Mouse (Mus musculus) adrenal gland, postnatal 36 days (tissue): Measurements from ENCODE around the gene Pitx2. TPM values are rescaled to one million over a fixed set of nuclear protein-coding genes. Genes with fewer than 3 reads are reported as not detected.
A peak's percentile ranks its signal among the peaks of the same experiment; 100 is the strongest.

Experiments used
- DNase-seq, 2 experiments: peaks; one replicate each; pipeline ENCODE4 v3.0.0; 2021; ENCODE audit warnings: mixed read lengths in 1 of 2
- total RNA-seq, 2 experiments: library from RNA; stranded (reverse); gene quantifications; 2 replicates each; pipeline ENCODE4 v1.2.3; 2021

Gene Pitx2
- total RNA-seq, 2 experiments from 2014 or later, result not detected

GRCm38 (mm10) chr3:129202871-129203740 lies 3.4 kb downstream of the Pitx2 start:
- no peak for DNase-seq

- DNase-seq, result peak in 1 of 2 experiments; percentile 17
Observed at GRCm38 (mm10) chr3:129203761-129204440, 4.2 kb downstream of the Pitx2 start.

- peak; percentile 73 to 75 for DNase-seq
Observed at GRCm38 (mm10) chr3:129204441-129205313, 5.0 kb downstream of the Pitx2 start.

GRCm38 (mm10) chr3:129205481-129206175 lies 6.0 kb downstream of the Pitx2 start:
- DNase-seq, result no peak

GRCm38 (mm10) chr3:129206776-129207175 lies 7.1 kb downstream of the Pitx2 start:
- DNase-seq, result no peak

GRCm38 (mm10) chr3:129207231-129208030 lies 7.8 kb downstream of the Pitx2 start:
- DNase-seq, result no peak

DNA sequence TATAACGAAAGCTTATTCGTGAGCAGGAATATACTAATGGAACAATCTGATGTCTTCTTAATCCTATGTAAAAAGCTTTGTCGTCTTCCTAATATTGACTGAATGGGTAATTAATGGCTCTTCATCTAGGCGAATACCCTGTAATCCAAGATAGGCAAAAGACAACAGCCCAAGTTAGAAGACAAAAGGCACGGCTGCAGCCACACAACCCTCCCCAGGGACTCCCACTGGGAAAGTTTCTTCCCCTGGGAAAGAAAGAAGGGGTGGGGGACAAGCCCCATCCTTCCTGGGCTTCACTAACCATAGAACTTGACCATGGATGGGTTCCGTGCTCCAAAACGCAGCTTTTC lies 8.3 kb downstream of the Pitx2 start:
- DNase-seq, result no peak

DNA sequence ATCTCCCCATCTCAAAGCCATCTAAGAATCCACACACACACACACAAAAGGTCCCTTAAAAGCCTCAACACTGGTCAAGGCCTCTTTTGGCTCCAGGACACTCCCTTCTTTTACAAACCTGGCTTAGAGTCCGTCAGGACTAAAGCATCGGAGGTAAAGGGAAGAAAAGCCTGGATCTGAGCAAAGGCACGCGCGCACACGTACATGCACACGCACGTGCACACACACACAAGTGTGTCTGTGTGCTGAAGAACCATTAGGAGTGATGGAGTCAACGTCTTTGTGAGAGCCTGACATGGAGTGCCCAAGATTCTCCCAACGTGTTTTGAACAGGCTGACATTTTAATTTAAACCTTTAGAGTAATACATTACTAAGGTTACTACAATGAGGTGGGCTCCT lies 8.7 kb downstream of the Pitx2 start:
- DNase-seq, result no peak

- no peak for DNase-seq
Observed at GRCm38 (mm10) chr3:129209266-129209665, 9.6 kb downstream of the Pitx2 start.

DNA sequence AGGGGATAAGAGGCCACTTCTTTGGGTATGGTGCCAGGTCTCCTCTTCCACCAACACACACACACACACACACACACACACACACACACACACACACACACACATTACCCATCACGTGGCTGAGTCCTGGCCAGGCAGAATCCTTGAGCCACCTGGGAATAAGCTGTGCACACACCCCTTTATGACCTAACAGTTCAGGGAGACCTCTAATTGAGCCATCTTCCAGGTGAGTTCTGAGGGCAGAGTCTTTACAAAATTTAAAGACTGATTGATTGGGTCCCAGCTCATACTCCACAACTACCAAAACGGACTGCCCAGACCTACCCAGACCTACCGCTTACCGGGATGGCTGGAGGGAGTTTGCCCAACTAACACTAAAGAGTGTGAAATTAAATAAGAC lies 10.1 kb downstream of the Pitx2 start:
- DNase-seq, result no peak

DNA sequence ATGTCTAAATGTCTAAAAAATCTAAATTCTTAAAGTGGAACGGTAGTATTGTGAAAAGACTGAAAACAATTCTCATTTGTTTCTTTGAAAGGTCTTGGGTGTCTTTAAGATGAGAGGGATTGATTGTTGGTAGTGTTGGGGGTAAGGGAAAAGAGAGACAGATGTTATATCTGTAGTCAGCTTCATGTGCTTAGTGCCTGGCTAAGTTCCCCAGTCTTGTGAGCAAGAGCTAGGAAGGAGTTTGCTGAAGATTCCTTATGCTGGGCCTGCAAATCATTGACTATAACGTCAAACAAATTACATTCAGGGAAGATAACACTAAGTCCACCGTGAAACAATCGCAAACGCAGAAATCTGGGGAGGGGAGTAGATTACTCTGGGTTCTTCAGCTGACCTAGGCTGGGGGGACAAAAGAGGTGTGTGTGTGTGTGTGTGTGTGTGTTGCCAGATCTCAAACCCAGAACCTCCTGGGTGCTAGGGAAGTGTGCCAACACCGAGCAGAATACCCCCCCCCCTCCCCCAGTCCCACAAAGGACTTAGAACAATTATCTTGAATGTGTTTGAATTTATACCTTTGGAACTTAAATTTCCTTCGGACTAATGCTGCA lies 12.5 kb downstream of the Pitx2 start:
- no peak for DNase-seq

DNA sequence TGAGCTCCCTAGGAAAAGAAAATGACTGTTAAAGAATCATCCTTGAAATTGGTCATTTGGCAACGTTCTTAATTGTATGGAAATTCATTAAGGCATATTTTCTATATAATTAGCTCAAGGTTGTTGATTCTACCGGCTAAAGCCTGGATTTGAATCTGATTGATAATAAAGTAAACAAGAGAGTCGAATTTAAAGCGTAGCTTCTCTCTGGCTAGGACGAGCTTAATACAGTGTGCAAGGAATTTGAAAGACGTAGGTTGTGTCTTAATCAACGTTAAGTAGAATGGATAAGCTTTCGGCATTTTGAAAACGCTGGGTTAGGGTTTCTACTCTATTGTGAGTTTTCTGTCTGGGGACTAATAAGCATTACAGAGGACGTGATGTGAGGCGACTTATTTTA lies 13.1 kb downstream of the Pitx2 start:
- no peak for DNase-seq

DNA sequence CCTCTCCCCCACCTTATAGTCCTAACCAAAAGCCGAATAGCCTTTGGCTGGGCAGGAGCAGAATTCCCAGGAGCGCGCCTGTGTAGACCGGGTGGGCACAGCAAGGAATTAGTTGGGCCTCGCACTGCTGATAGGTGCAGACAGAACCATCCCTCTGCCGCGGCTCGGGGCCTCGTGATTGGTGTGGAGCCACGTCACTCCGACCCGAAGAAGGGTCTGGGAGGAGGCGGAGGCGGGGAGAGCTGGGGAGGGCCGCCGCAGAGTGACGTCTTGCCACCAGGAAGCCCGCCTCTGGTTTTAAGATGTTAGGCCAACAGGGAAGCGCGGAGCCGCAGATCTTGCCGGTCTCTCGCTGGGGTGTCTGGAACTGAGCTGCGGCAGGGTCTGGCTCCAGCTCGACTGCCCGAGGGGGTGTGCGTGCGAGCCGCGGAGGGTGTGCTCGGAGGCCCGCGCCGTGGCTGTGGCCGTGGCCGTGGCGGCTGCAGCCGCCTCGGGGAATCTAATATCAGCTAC lies 14.0 kb downstream of the Pitx2 start:
- peak; percentile 87 to 90 for DNase-seq

DNA sequence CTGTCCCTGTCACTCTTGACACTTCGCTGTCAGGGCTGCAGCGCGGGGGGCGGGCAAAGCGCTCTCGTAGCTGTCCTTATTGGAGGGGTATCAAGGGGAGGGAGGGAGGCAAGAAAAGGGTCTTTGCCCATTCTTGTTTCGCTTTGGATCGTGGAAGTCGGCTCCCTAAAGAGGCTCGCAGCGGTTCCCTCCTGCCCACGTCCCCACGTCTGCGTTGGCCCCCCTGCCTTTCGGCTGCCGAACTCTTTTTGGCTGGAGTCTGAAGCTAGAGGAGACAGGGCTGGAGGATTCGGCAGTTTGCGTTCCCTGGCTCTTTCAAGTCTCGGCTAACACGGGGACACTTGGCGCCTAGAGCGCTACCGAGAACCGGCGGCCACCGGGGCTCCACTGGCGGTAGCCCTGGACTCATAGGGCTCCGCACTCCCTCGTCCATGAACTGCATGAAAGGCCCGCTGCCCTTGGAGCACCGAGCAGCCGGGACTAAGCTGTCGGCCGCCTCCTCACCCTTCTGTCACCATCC lies 14.5 kb downstream of the Pitx2 start:
- peak; percentile 13 to 23 for DNase-seq

DNA sequence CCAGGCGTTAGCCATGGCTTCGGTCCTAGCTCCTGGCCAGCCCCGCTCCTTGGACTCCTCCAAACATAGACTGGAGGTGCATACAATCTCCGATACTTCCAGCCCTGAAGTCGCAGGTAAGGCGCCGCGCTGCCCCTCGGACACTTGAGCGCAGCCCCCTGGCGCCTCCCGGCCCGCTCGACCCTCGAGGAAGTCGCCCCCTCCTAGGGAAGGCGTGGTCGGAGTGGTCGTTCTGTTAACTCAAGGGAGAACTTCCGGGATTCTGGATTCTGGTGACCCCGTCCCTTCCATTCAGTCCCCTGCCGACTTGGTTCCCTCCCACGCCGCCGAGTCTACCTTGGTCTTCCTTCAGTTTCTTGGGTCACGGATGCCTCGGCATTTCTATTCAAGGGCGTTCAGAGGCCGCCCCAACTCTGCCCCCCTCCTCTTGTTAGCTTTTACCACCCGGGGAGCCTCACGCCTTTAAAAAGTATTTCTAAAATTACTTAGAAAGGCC lies 15.0 kb downstream of the Pitx2 start:
- DNase-seq, result no peak

DNA sequence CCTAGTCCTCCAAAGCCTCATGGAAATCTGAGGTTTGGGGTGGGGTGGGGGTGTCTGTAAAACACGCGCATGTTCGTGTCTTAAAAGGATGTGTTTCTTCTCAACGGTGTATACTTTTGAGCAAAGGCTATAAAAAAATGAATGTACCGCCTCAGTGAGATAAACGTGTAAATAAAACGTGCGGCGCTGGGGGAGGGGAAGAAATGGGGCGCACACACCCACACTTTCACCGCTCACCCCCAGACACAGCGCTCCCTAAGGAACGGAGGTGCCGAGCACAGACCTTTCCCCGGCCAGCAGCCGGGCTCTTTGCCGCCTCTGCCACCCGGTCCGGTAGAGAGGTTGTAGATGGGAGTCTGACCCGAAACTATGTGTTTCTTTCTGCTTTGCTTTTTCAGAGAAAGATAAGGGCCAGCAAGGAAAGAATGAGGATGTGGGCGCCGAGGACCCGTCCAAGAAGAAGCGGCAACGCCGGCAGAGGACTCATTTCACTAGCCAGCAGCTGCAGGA lies 15.6 kb downstream of the Pitx2 start:
- no peak for DNase-seq

DNA sequence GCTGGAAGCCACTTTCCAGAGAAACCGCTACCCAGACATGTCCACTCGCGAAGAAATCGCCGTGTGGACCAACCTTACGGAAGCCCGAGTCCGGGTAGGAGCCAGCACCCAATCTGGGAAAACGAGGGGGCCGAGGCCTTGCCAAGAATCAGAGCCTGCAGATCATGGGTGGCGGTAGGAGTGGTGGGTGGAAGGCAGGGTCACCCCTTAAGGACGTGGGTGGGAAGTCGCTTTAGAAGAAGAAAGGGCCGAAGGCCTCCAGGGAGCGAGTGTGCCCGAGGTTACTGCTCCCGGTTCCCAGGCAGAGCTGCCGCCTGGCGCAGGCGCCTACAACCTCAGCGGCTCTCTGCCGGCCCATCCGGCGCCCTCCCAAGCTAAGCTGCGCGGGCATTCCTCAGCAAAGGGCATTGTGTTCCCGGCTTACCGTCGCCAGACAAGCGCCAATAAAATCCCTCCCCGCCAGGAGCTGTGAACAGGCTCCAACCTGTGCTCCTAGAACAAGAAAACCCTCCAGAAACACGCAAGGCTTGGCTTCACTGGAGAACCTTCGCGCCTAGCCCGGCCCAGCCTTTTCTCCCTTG lies 16.2 kb downstream of the Pitx2 start:
- DNase-seq, result peak; percentile 25 to 30

- DNase-seq, result no peak
Observed at GRCm38 (mm10) chr3:129216491-129216890, 16.8 kb downstream of the Pitx2 start.

DNA sequence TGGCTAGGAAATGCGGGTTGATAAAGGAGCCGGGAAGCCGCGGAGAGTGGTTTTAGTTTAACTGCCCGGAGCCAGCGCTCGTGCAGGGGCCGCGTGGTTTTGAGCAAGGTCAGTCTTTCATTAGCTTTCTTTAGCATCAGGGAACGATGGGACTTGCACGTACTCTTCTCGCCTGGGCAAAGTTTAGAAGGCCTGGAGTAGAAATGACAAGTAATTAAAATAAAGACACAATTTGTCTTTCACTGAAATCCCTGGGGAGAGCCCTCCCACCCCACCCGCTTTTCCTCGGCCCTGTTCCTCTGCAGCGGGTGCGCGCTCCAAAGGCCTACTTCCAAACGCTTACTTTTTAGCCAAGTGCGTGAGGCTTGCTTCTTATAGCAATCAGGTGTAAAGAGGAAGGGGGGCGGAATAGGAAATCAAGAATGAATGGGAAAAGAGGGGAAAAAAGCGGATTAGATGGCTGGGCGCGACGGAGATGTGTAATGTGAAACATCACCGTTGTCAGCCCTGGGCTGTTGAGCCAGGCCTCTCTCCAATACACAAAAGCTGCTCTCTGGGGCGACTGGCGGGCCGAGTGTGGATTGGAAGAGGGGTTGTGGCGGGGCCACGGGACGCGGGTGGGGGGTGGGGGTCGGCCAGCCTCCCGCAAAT lies 17.4 kb downstream of the Pitx2 start:
- DNase-seq, result no peak
